Mouse (Mus musculus): ENCODE measurements at regions not wholly inside any gene's neighbourhood (a gene's known extent, or its start where the extent isn't known, plus 50 kb on each side); places are given as distances from the start of the nearest gene placed in this dataset.

DNA sequence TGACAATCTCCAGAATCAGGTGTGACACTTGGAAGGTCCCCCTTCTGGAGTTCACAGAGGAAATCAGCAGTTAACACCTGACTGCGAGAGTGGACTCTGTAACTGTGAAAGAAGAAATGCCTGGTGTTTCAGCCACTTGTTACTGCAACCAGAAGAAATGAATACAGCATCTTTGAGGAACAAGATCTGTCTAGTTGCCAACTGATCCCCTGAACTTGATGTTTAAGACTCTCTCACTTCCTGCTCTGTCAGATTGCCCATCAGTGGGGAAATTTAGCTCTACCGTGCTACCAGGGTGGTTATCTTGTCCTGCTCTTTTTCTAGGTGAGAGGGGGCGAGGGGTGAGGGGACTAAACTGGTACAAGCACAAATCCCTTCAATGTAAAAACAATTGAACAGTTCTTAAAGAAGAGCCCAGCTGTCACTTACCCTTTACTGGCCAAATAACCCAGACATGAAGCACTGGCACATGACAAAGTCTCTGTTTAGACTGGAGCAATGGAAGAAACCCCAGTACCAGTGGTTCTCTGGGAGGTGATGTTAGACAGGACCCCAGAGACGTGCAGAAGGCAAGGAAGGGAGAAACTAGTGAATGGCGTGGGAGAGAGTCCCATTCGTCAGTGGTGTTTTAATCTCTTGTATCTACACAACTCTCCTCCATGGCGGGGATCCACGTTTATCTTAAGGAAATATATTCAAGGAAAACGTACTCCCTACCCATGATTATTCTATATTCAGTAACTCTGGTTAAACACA is 237.6 kb upstream of the Btg1 start:
- no peak for TF ChIP-seq CTCF (IDR thresholded peaks at IDR 0.05; ENCODE audit: borderline replicate concordance, insufficient read depth, low read depth, low read length)
- no peak for TF ChIP-seq POLR2A (IDR thresholded peaks at IDR 0.05; ENCODE audit: borderline replicate concordance, insufficient read depth, low read length)

All from cerebellum, adult 2 months (tissue).